Comparison of ENCODE assay signal across 11 mouse cellular contexts in genomic region chr6:50808811-50809668, GRCm38 (mm10).
DNase-seq lines count a peak whose midpoint lies in the region; ATAC-seq and TF ChIP-seq lines count a peak whose summit lies in the region.
"Had no signal": no experiment of that assay in that cellular context is flagged by ENCODE, and none has a peak within 500 bp of the region (broad histone marks: within the 10 kb centered on the region; RNA-seq: fewer than 3 reads in every experiment).

No protein-coding gene starts in this region.

- H3K9me3 ChIP-seq in heart, embryonic 16.5 days (replicated peaks; ENCODE audit: control insufficient read depth, low read length): no peaks in the 10 kb centered on the region
- no peaks in the 10 kb centered on the region for H3K9me3 ChIP-seq in embryonic facial prominence, embryonic 13.5 days
- no peaks in the 10 kb centered on the region for H3K9me3 ChIP-seq in limb, embryonic 13.5 days
- H3K9me3 ChIP-seq: forebrain, embryonic 15.5 days; hindbrain, embryonic 15.5 days; megakaryocyte, embryonic 14.5 days had no signal

- no peak for TF ChIP-seq POLR2A in heart, adult 2 months (IDR thresholded peaks at IDR 0.05; ENCODE audit: insufficient read depth, low read depth, low read length)

- no peak overlapping the region; the same call in 1 of the 2 replicates for H3K4me2 ChIP-seq in heart, embryonic 16.5 days (ENCODE audit: low read depth, low read length)
- H3K4me2 ChIP-seq in embryonic facial prominence, embryonic 13.5 days: peak overlapping the region; percentile 0; the same call in 1 of the 2 replicates
- H3K4me2 ChIP-seq in limb, embryonic 13.5 days (replicated peaks): peak overlapping the region; percentile 53
- H3K4me2 ChIP-seq: forebrain, embryonic 15.5 days; hindbrain, embryonic 15.5 days had no signal

- no peak for TF ChIP-seq EP300 in heart, adult 2 months (IDR thresholded peaks at IDR 0.05; ENCODE audit: insufficient read depth, low read depth, low read length)

- no peaks in the 10 kb centered on the region for H3K27me3 ChIP-seq in heart, embryonic 16.5 days (ENCODE audit: control insufficient read depth, insufficient read depth, low read length)
- H3K27me3 ChIP-seq in heart, adult 2 months (ENCODE audit: control insufficient read depth, insufficient read depth, low read length): no peaks in the 10 kb centered on the region
- no peaks in the 10 kb centered on the region; the same call in 1 of the 2 replicates for H3K27me3 ChIP-seq in embryonic facial prominence, embryonic 13.5 days
- peaks cover 60% of the 10 kb centered on the region for H3K27me3 ChIP-seq in limb, embryonic 13.5 days
- H3K27me3 ChIP-seq: forebrain, embryonic 15.5 days; hindbrain, embryonic 15.5 days had no signal

- peaks cover 13% of the 10 kb centered on the region for H3K4me1 ChIP-seq in heart, embryonic 16.5 days (ENCODE audit: control insufficient read depth, insufficient read depth, low read length)
- no peaks in the 10 kb centered on the region; the same call in 1 of the 2 replicates for H3K4me1 ChIP-seq in heart, adult 2 months (ENCODE audit: control insufficient read depth, insufficient read depth, low read length)
- H3K4me1 ChIP-seq in embryonic facial prominence, embryonic 13.5 days: peaks cover 57% of the 10 kb centered on the region
- peaks cover 46% of the 10 kb centered on the region for H3K4me1 ChIP-seq in limb, embryonic 13.5 days
- H3K4me1 ChIP-seq: forebrain, embryonic 15.5 days; megakaryocyte, embryonic 14.5 days had no signal

- intact Hi-C loops in heart, adult 2 months (cut with DNase I): loop anchor here (1.0 to 10.0 kb wide), 3 partner anchors 128 to 359 kb away; no protein-coding TSS in a partner anchor

- no peak for TF ChIP-seq CTCF in heart, adult 2 months (IDR thresholded peaks at IDR 0.05)

- no peaks in the 10 kb centered on the region for H3K79me2 ChIP-seq in heart, adult 2 months (replicated peaks; ENCODE audit: control insufficient read depth, insufficient read depth, low read length)

- H3K27ac ChIP-seq in heart, embryonic 16.5 days (ENCODE audit: low read length): no peak overlapping the region
- H3K27ac ChIP-seq in heart, adult 2 months: no peak overlapping the region; the same call in 1 of the 2 replicates
- H3K27ac ChIP-seq in embryonic facial prominence, embryonic 13.5 days: peak overlapping the region; percentile 80
- peak overlapping the region; percentile 34; the same call in 1 of the 2 replicates for H3K27ac ChIP-seq in limb, embryonic 13.5 days
- H3K27ac ChIP-seq: forebrain, embryonic 15.5 days; hindbrain, embryonic 15.5 days had no signal

- no peak overlapping the region for H3K4me3 ChIP-seq in heart, embryonic 16.5 days (ENCODE audit: low read length)
- H3K4me3 ChIP-seq in heart, adult 2 months: no peak overlapping the region
- no peak overlapping the region for H3K4me3 ChIP-seq in embryonic facial prominence, embryonic 13.5 days
- peak overlapping the region; percentile 12; the same call in 1 of the 2 replicates for H3K4me3 ChIP-seq in limb, embryonic 13.5 days
- H3K4me3 ChIP-seq: forebrain, embryonic 15.5 days; hindbrain, embryonic 15.5 days; megakaryocyte, embryonic 14.5 days had no signal

- no peaks in the 10 kb centered on the region for H3K36me3 ChIP-seq in heart, embryonic 16.5 days (ENCODE audit: control insufficient read depth, insufficient read depth)
- H3K36me3 ChIP-seq in heart, adult 2 months (ENCODE audit: control insufficient read depth, insufficient read depth, low read length): no peaks in the 10 kb centered on the region
- no peaks in the 10 kb centered on the region for H3K36me3 ChIP-seq in embryonic facial prominence, embryonic 13.5 days
- no peaks in the 10 kb centered on the region for H3K36me3 ChIP-seq in limb, embryonic 13.5 days
- H3K36me3 ChIP-seq: forebrain, embryonic 15.5 days; hindbrain, embryonic 15.5 days had no signal

- 50% methylated on average over 24 of the region's 24 CpGs for WGBS in heart, embryonic 16.5 days
- WGBS in heart, adult 2 months: 48% methylated on average over 24 of the region's 24 CpGs
- WGBS in embryonic facial prominence, embryonic 13.5 days: 28% methylated on average over 24 of the region's 24 CpGs
- WGBS in limb, embryonic 13.5 days: 10% methylated on average over 24 of the region's 24 CpGs

- no peak for DNase-seq in heart, adult 2 months
- DNase-seq in kidney, adult 11 months: peak; percentile 28
- DNase-seq in thymus, postnatal 4 days: no peak
- no peak for DNase-seq in urinary bladder, postnatal 10 days (ENCODE audit: low spot score)
- DNase-seq in ovary, postnatal 10 days (ENCODE audit: low spot score): no peak

- ATAC-seq in heart, embryonic 16.5 days (replicated peaks; ENCODE audit: extremely low read depth, insufficient read depth, low FRiP score): no peak
- ATAC-seq in embryonic facial prominence, embryonic 13.5 days (ENCODE audit: insufficient number of reproducible peaks, insufficient read depth, low FRiP score, low TSS enrichment, low read depth): no peak
- ATAC-seq in limb, embryonic 13.5 days (ENCODE audit: low FRiP score, low read depth): peak; percentile 41; the same call in 1 of the 2 replicates
- ATAC-seq: forebrain, embryonic 15.5 days had no signal

- H3K9ac ChIP-seq in heart, embryonic 16.5 days (ENCODE audit: low read length): peak overlapping the region; percentile 38
- H3K9ac ChIP-seq in heart, adult 2 months (ENCODE audit: low read depth, low read length): no peak overlapping the region
- H3K9ac ChIP-seq in embryonic facial prominence, embryonic 13.5 days: 0 out of 2 replicates have a peak overlapping the region, but pooled peaks have one; percentile 37
- H3K9ac ChIP-seq in limb, embryonic 13.5 days: peak overlapping the region; percentile 19; the same call in 1 of the 2 replicates
- H3K9ac ChIP-seq: forebrain, embryonic 15.5 days; hindbrain, embryonic 15.5 days had no signal

Comparison
In these comparisons a context has a peak if more than half of its experiments do, and no peak if none do; other contexts are left out.
1. H3K27ac ChIP-seq: peak in embryonic facial prominence, embryonic 13.5 days (single experiment) and limb, embryonic 13.5 days (single experiment); none in heart, embryonic 16.5 days (single experiment) and heart, adult 2 months (single experiment).